Mouse (Mus musculus) testis, adult 2 months (tissue): Measurements from ENCODE around the gene Rtp1. TPM values are rescaled to one million over a fixed set of nuclear protein-coding genes. Genes with fewer than 3 reads are reported as not detected.

Experiments
- H3K27ac ChIP-seq: fragments of 200-500 bp; 2 replicates; pipeline ENCODE4 v1.5.1; 2012; ENCODE audit warnings: low read depth, low read length; ENCODE audit not compliant: control insufficient read depth, insufficient read depth
- H3K27me3 ChIP-seq: fragments of 200-500 bp; 2 replicates; pipeline ENCODE4 v1.6.1; 2012; ENCODE audit warnings: mild to moderate bottlenecking, low read length, moderate library complexity; ENCODE audit not compliant: control insufficient read depth, insufficient read depth
- H3K36me3 ChIP-seq: fragments of 200-500 bp; 2 replicates; pipeline ENCODE4 v1.6.1; 2012; ENCODE audit warnings: mild to moderate bottlenecking, low read length; ENCODE audit not compliant: control insufficient read depth, insufficient read depth
- H3K4me1 ChIP-seq: fragments of 200-500 bp; 2 replicates; pipeline ENCODE4 v1.6.1; 2012; ENCODE audit warnings: low read length; ENCODE audit not compliant: control insufficient read depth, insufficient read depth
- H3K4me3 ChIP-seq: fragments of 200-500 bp; 2 replicates; pipeline ENCODE4 v1.5.1; 2012; ENCODE audit warnings: low read depth, mild to moderate bottlenecking, low read length, moderate library complexity, mixed read lengths; ENCODE audit not compliant: control insufficient read depth
- CTCF ChIP-seq: fragments of 200-500 bp; IDR thresholded peaks from 2 replicates; pipeline ENCODE4 v1.5.1; 2012; ENCODE audit warnings: low read depth, mild to moderate bottlenecking, inconsistent platforms, low read length, moderate library complexity; ENCODE audit not compliant: control insufficient read depth, insufficient read depth, insufficient replicate concordance
- POLR2A ChIP-seq: fragments of 200-500 bp; IDR thresholded peaks from 2 replicates; pipeline ENCODE4 v1.6.1; 2012; ENCODE audit warnings: low read depth, mild to moderate bottlenecking, inconsistent platforms, low read length, moderate library complexity; ENCODE audit not compliant: control insufficient read depth
- polyA plus RNA-seq: library from polyadenylated mRNA; depleted of rRNA; stranded (reverse); fragments of >200 nt; gene quantifications from 2 replicates; pipeline ENCODE4 v1.2.3, GENCODE M21; 2012; rRNA removed

The Rtp1 gene
- 0.32 and 0.41 TPM in 2 replicates for polyA plus RNA-seq

GRCm38 (mm10) chr16:23428647-23429319 is at the start of gene Rtp1:
Gene Rtp1, plus strand, starts transcription at chr16:23429133.
- Histone ChIP-seq H3K27me3 (no peaks in the 10 kb centered on the region), H3K27ac (no peak within 1 kb of the TSS), H3K36me3 (no peaks in the 10 kb centered on the region), H3K4me3 (no peak within 1 kb of the TSS), H3K4me1 (peaks cover 5% of the 10 kb centered on the region)
- no peak for TF ChIP-seq POLR2A

GRCm38 (mm10) chr16:23379536-23380230 is 49.2 kb upstream of the Rtp1 start:
- Histone ChIP-seq H3K4me1 (no peaks in the 10 kb centered on the region), H3K36me3 (no peaks in the 10 kb centered on the region)
- no peak for TF ChIP-seq POLR2A
- no peak for TF ChIP-seq CTCF

GRCm38 (mm10) chr16:23384304-23384703 is 44.6 kb upstream of the Rtp1 start:
- H3K4me1 ChIP-seq = no peaks in the 10 kb centered on the region
- TF ChIP-seq POLR2A (no peak), CTCF (no peak)
- H3K27ac ChIP-seq = no peak overlapping the region

More at GRCm38 (mm10) chr16:23379536-23380230, 49.2 kb upstream of the Rtp1 start:
- Histone ChIP-seq H3K27me3 (no peaks in the 10 kb centered on the region), H3K27ac (no peak overlapping the region), H3K4me3 (no peak overlapping the region)

GRCm38 (mm10) chr16:23397931-23398330 is 31.0 kb upstream of the Rtp1 start:
- Histone ChIP-seq H3K4me1 (no peaks in the 10 kb centered on the region), H3K4me3 (no peak overlapping the region), H3K27ac (no peak overlapping the region), H3K27me3 (no peaks in the 10 kb centered on the region), H3K36me3 (no peaks in the 10 kb centered on the region)
- TF ChIP-seq CTCF (no peak), POLR2A (no peak)

More at GRCm38 (mm10) chr16:23384304-23384703, 44.6 kb upstream of the Rtp1 start:
- Histone ChIP-seq H3K4me3 (peak overlapping the region; percentile 48), H3K36me3 (no peaks in the 10 kb centered on the region), H3K27me3 (no peaks in the 10 kb centered on the region)

DNA sequence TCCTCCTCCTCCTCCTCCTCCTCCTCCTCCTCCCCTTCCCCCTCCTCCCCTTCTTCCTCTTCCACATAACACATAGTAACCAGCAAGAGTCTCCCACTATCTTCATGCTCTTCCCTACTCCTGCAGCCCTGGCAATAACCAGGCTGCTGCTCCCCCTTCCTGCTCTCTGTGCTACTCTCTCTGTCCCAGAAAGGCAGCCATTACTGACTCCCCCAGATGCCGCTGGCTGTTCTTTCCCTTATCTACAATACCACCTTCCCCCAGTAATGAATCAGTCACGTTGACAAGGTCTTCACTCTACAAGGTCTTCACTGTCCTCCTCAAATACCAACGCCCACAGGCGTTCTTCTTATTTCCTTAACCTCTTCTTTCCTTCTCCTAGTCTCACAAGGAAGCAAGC is 27.5 kb upstream of the Rtp1 start:
- TF ChIP-seq CTCF = no peak
- TF ChIP-seq POLR2A = no peak
- H3K27ac ChIP-seq = no peak overlapping the region; the same call in 1 of the 2 replicates
- H3K36me3 ChIP-seq = no peaks in the 10 kb centered on the region
- no peak overlapping the region for H3K4me3 ChIP-seq
- no peaks in the 10 kb centered on the region for H3K4me1 ChIP-seq
- H3K27me3 ChIP-seq = no peaks in the 10 kb centered on the region

DNA sequence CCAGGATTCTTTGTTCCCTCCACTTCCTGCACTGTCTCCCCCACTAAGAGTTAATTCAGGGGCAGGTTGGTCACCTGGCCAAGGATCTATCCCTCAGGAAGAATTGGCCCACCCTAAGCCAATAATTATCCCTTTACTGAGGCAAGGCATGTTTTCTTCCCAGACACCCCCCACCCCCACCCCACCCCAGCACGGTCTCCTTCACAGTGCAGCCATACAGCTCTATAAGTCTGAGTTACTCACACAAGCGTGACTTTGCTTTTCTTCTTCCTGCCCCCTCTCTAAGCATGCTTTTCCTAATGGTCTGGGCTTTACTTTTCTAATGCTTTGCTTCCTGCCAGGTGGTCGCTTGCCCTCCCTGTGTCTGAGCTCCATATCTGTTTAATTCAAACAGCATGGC is 27.0 kb upstream of the Rtp1 start:
- H3K36me3 ChIP-seq = no peaks in the 10 kb centered on the region
- H3K4me1 ChIP-seq = no peaks in the 10 kb centered on the region
- no peaks in the 10 kb centered on the region for H3K27me3 ChIP-seq
- TF ChIP-seq CTCF = no peak
- no peak for TF ChIP-seq POLR2A
- H3K27ac ChIP-seq = no peak overlapping the region; the same call in 1 of the 2 replicates
- no peak overlapping the region for H3K4me3 ChIP-seq

- TF ChIP-seq CTCF = no peak
- no peak for TF ChIP-seq POLR2A
- Histone ChIP-seq H3K4me3 (no peak overlapping the region), H3K27ac (no peak overlapping the region), H3K27me3 (no peaks in the 10 kb centered on the region), H3K4me1 (no peaks in the 10 kb centered on the region), H3K36me3 (no peaks in the 10 kb centered on the region)
Measured at GRCm38 (mm10) chr16:23403008-23403755, 25.8 kb upstream of the Rtp1 start.
